Mouse (Mus musculus): Measurements from ENCODE around the gene Map3k13. TPM values are rescaled to one million over a fixed set of nuclear protein-coding genes. Genes with fewer than 3 reads are reported as not detected.

Gene Map3k13
- polyA plus RNA-seq, 1 experiment, result 0.49 TPM

GRCm38 (mm10) chr16:21853446-21853941 lies 59.3 kb downstream of the Map3k13 start:
- Histone ChIP-seq H3K4me1 (ENCODE audit: control insufficient read depth, insufficient read depth, low read length) (no peaks in the 10 kb centered on the region), H3K27ac (ENCODE audit: control insufficient read depth, insufficient read depth, low read depth, low read length) (no peak overlapping the region), H3K36me3 (ENCODE audit: control insufficient read depth, insufficient read depth, low read length) (no peaks in the 10 kb centered on the region), H3K4me3 (ENCODE audit: control insufficient read depth, low read depth, low read length) (no peak overlapping the region), H3K27me3 (ENCODE audit: control insufficient read depth, insufficient read depth, low read length) (no peaks in the 10 kb centered on the region)
- TF ChIP-seq CTCF (IDR thresholded peaks at IDR 0.05; ENCODE audit: control insufficient read depth, insufficient read depth, insufficient replicate concordance, low read depth, low read length), result no peak

DNA sequence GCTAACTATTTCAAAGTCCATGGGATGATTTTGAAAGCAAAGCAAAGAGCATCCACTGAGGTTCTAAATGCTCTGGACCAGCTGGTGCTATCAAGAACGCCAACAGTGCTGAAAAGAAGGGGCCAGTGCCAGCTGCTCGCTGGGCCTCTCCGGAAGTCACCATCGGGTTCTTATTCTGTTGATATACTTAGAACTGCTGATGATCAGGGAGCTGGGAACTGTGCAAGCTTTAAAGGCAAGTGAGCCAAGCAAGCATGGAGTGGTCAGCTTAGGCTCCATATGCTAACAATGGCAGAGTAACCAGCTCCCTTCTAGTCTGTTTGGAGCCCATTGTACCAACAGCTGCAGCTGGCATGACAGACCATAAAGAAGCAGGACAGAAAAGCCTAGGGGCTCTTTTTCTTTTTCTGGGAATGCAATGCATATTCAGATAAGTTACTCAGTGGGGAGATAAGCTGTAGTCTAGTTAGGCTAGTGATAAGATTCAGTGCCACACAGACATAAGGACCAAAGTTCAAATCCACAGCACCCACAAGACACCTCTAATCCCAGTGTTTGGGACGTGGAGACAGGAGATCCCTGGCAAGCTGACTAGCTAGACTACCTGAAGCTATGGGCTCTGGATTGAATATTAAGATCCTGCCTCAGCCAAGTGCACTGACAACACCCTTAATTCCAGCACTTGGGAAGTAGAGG lies 60.6 kb downstream of the Map3k13 start:
- TF ChIP-seq POLR2A (IDR thresholded peaks at IDR 0.05; ENCODE audit: control insufficient read depth, low read depth, low read length) (no peak), CTCF (IDR thresholded peaks at IDR 0.05; ENCODE audit: control insufficient read depth, insufficient read depth, insufficient replicate concordance, low read depth, low read length) (no peak)
- no peaks in the 10 kb centered on the region for H3K36me3 ChIP-seq (ENCODE audit: control insufficient read depth, insufficient read depth, low read length)
- no peak overlapping the region for H3K4me3 ChIP-seq (ENCODE audit: control insufficient read depth, low read depth, low read length)
- no peaks in the 10 kb centered on the region for H3K27me3 ChIP-seq (ENCODE audit: control insufficient read depth, insufficient read depth, low read length)
- H3K4me1 ChIP-seq (ENCODE audit: control insufficient read depth, insufficient read depth, low read length), result no peaks in the 10 kb centered on the region
- no peak overlapping the region for H3K27ac ChIP-seq (ENCODE audit: control insufficient read depth, insufficient read depth, low read depth, low read length)

DNA sequence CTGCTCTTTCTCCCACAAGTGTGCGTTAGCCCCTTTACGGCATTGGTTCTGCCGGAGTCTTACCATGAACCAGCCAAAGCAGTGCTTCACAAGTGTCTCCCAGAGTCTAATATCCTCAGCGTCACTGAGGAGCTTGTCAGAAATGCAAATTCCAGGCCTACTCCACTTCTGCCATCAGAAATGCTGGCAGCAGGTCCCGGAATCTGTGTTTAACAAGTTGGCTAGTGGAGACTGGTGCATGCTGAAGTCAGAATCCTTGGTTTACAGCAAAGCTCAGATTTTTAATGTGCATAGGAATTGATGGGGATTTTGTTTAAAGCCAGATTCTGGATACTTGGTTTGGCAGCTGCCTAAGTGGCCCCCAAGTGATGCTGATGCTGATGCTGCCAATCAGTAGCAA lies 62.0 kb downstream of the Map3k13 start:
- no peak overlapping the region for H3K27ac ChIP-seq (ENCODE audit: control insufficient read depth, insufficient read depth, low read depth, low read length)
- no peaks in the 10 kb centered on the region for H3K27me3 ChIP-seq (ENCODE audit: control insufficient read depth, insufficient read depth, low read length)
- no peaks in the 10 kb centered on the region for H3K36me3 ChIP-seq (ENCODE audit: control insufficient read depth, insufficient read depth, low read length)
- H3K4me3 ChIP-seq (ENCODE audit: control insufficient read depth, low read depth, low read length), result no peak overlapping the region
- no peaks in the 10 kb centered on the region for H3K4me1 ChIP-seq (ENCODE audit: control insufficient read depth, insufficient read depth, low read length)
- no peak for TF ChIP-seq CTCF (IDR thresholded peaks at IDR 0.05; ENCODE audit: control insufficient read depth, insufficient read depth, insufficient replicate concordance, low read depth, low read length)
- no peak for TF ChIP-seq POLR2A (IDR thresholded peaks at IDR 0.05; ENCODE audit: control insufficient read depth, low read depth, low read length)

DNA sequence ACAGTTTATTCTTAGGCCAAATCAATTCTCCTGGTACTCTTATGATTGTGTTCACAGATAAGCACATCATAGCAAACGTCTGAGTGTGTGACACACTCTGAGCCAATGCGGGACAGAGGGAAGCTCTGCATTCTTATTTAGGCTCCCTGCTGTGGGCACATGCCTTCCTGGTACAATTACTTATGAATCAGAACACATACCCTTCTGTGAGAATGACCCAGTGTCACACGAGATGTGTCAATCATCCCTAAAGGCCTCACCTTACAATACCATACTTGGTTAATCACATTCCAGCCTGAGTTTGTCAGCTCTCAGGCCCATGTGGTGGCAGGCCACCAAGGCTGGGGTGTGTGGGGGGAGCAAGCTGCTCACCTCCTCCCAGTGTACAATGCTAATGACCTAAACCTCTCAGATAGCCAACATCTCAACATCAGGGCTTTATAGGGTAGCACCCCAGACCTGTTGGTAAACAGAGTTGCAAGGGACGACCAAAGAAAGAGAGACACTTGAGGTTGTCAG lies 63.0 kb downstream of the Map3k13 start:
- TF ChIP-seq CTCF (IDR thresholded peaks at IDR 0.05; ENCODE audit: control insufficient read depth, insufficient read depth, insufficient replicate concordance, low read depth, low read length) (no peak), POLR2A (IDR thresholded peaks at IDR 0.05; ENCODE audit: control insufficient read depth, low read depth, low read length) (no peak)
- no peaks in the 10 kb centered on the region for H3K27me3 ChIP-seq (ENCODE audit: control insufficient read depth, insufficient read depth, low read length)
- H3K4me1 ChIP-seq (ENCODE audit: control insufficient read depth, insufficient read depth, low read length), result no peaks in the 10 kb centered on the region
- no peaks in the 10 kb centered on the region for H3K36me3 ChIP-seq (ENCODE audit: control insufficient read depth, insufficient read depth, low read length)
- H3K27ac ChIP-seq (ENCODE audit: control insufficient read depth, insufficient read depth, low read depth, low read length), result no peak overlapping the region
- H3K4me3 ChIP-seq (ENCODE audit: control insufficient read depth, low read depth, low read length), result no peak overlapping the region

DNA sequence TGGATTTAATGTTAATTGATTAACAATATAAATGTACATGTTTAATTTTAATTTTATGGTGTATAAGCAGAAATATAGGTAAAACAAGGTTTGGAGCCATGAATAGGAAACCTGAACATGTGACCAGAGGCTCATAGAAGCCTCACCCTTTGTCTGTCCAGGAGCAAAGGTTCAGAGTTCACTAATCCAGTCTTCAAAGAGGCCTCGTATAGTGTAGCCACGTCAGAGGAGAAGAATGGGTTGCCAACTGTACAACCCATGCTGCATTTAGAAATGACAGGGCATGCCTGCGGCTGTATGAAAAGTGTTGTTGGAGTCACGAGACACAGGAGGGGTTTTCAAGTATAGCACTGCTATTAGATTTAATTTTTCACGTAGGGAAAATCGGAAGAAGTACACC lies 64.0 kb downstream of the Map3k13 start:
- Histone ChIP-seq H3K36me3 (ENCODE audit: control insufficient read depth, insufficient read depth, low read length) (no peaks in the 10 kb centered on the region), H3K4me3 (ENCODE audit: control insufficient read depth, low read depth, low read length) (no peak overlapping the region), H3K27ac (ENCODE audit: control insufficient read depth, insufficient read depth, low read depth, low read length) (no peak overlapping the region), H3K4me1 (ENCODE audit: control insufficient read depth, insufficient read depth, low read length) (no peaks in the 10 kb centered on the region), H3K27me3 (ENCODE audit: control insufficient read depth, insufficient read depth, low read length) (no peaks in the 10 kb centered on the region)
- TF ChIP-seq CTCF (IDR thresholded peaks at IDR 0.05; ENCODE audit: control insufficient read depth, insufficient read depth, insufficient replicate concordance, low read depth, low read length) (no peak), POLR2A (IDR thresholded peaks at IDR 0.05; ENCODE audit: control insufficient read depth, low read depth, low read length) (no peak)

- no peak overlapping the region for H3K27ac ChIP-seq (ENCODE audit: control insufficient read depth, insufficient read depth, low read depth, low read length)
- H3K27me3 ChIP-seq (ENCODE audit: control insufficient read depth, insufficient read depth, low read length), result no peaks in the 10 kb centered on the region
- H3K36me3 ChIP-seq (ENCODE audit: control insufficient read depth, insufficient read depth, low read length), result no peaks in the 10 kb centered on the region
- no peaks in the 10 kb centered on the region for H3K4me1 ChIP-seq (ENCODE audit: control insufficient read depth, insufficient read depth, low read length)
- H3K4me3 ChIP-seq (ENCODE audit: control insufficient read depth, low read depth, low read length), result no peak overlapping the region
- TF ChIP-seq POLR2A (IDR thresholded peaks at IDR 0.05; ENCODE audit: control insufficient read depth, low read depth, low read length) (no peak), CTCF (IDR thresholded peaks at IDR 0.05; ENCODE audit: control insufficient read depth, insufficient read depth, insufficient replicate concordance, low read depth, low read length) (no peak)
Observed at GRCm38 (mm10) chr16:21858882-21859281, 64.7 kb downstream of the Map3k13 start.

DNA sequence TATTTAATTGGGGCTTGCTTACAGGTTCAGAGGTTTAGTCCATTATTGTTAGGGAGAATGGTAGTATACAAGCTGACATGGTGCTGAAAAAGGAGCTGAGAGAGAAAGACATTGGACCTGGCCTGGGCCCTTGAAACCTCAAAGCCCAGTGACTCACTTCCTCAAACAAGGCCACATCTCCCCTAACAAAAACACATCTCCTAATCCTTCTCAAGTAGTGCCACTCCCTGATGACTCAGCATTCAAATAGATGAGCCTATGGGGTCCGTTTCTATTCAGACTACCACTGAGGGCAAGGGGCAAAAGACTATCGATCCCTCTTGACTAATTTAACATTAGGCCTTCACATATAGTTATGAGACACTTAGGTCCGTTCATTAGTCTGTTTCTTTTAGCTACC lies 68.3 kb downstream of the Map3k13 start:
- Histone ChIP-seq H3K36me3 (ENCODE audit: control insufficient read depth, insufficient read depth, low read length) (no peaks in the 10 kb centered on the region), H3K27me3 (ENCODE audit: control insufficient read depth, insufficient read depth, low read length) (no peaks in the 10 kb centered on the region), H3K4me3 (ENCODE audit: control insufficient read depth, low read depth, low read length) (no peak overlapping the region), H3K4me1 (ENCODE audit: control insufficient read depth, insufficient read depth, low read length) (no peaks in the 10 kb centered on the region), H3K27ac (ENCODE audit: control insufficient read depth, insufficient read depth, low read depth, low read length) (no peak overlapping the region)
- TF ChIP-seq POLR2A (IDR thresholded peaks at IDR 0.05; ENCODE audit: control insufficient read depth, low read depth, low read length), result no peak
- TF ChIP-seq CTCF (IDR thresholded peaks at IDR 0.05; ENCODE audit: control insufficient read depth, insufficient read depth, insufficient replicate concordance, low read depth, low read length), result no peak
